Mouse (Mus musculus): ENCODE data around the gene Arhgef39. TPM values are rescaled to one million over a fixed set of nuclear protein-coding genes. Genes with fewer than 3 reads are reported as not detected.

Gene Arhgef39
- polyA plus RNA-seq, 1 experiment from 2014 or later = 33.1 TPM

Other genes starting within 250 kb of the Arhgef39 start
- gene Atp8b5, start 232.5 kb downstream of the Arhgef39 start, polyA plus RNA-seq (2016; fragmentation: Nextera tagmentation; extraction: Ambion mirVana) = 0.22 and 0.46 TPM in 2 replicates
- 45.2 and 47.3 TPM in 2 replicates for gene Rusc2, start 117.7 kb downstream of the Arhgef39 start, polyA plus RNA-seq (2016; fragmentation: Nextera tagmentation; extraction: Ambion mirVana)
- 0.28 and 0.38 TPM in 2 replicates for gene Fam166b, start 70.6 kb downstream of the Arhgef39 start, polyA plus RNA-seq (2016; fragmentation: Nextera tagmentation; extraction: Ambion mirVana)
- gene Tesk1, start 57.8 kb downstream of the Arhgef39 start, polyA plus RNA-seq (2016; fragmentation: Nextera tagmentation; extraction: Ambion mirVana) = 12.7 and 15.0 TPM in 2 replicates
- gene Cd72, start 45.1 kb downstream of the Arhgef39 start, polyA plus RNA-seq (2016; fragmentation: Nextera tagmentation; extraction: Ambion mirVana) = 2.0 and 2.9 TPM in 2 replicates
- not detected in 2 replicates for gene Sit1, start 16.0 kb downstream of the Arhgef39 start, polyA plus RNA-seq (2016; fragmentation: Nextera tagmentation; extraction: Ambion mirVana)
- gene Ccdc107, start 6.8 kb downstream of the Arhgef39 start, polyA plus RNA-seq (2016; fragmentation: Nextera tagmentation; extraction: Ambion mirVana) = 45.0 and 47.9 TPM in 2 replicates
- gene Car9, start 7.3 kb upstream of the Arhgef39 start, polyA plus RNA-seq (2016; fragmentation: Nextera tagmentation; extraction: Ambion mirVana) = 0.52 and 0.61 TPM in 2 replicates
- gene Tpm2, start 24.1 kb upstream of the Arhgef39 start, polyA plus RNA-seq (2016; fragmentation: Nextera tagmentation; extraction: Ambion mirVana) = 46.0 and 61.3 TPM in 2 replicates
- 48.8 and 64.1 TPM in 2 replicates for gene Creb3, start 62.6 kb upstream of the Arhgef39 start, polyA plus RNA-seq (2016; fragmentation: Nextera tagmentation; extraction: Ambion mirVana)
- 64.5 and 64.6 TPM in 2 replicates for gene Tln1, start 63.0 kb upstream of the Arhgef39 start, polyA plus RNA-seq (2016; fragmentation: Nextera tagmentation; extraction: Ambion mirVana)
- 31.8 and 37.2 TPM in 2 replicates for gene Rgp1, start 79.0 kb upstream of the Arhgef39 start, polyA plus RNA-seq (2016; fragmentation: Nextera tagmentation; extraction: Ambion mirVana)
- gene Gba2, start 79.2 kb upstream of the Arhgef39 start, polyA plus RNA-seq (2016; fragmentation: Nextera tagmentation; extraction: Ambion mirVana) = 49.2 and 52.6 TPM in 2 replicates
- 0.51 and 1.8 TPM in 2 replicates for gene Msmp, start 84.8 kb upstream of the Arhgef39 start, polyA plus RNA-seq (2016; fragmentation: Nextera tagmentation; extraction: Ambion mirVana)
- gene Npr2, start 132.2 kb upstream of the Arhgef39 start, polyA plus RNA-seq (2016; fragmentation: Nextera tagmentation; extraction: Ambion mirVana) = 24.9 TPM in 2 replicates
- gene Spag8, start 153.9 kb upstream of the Arhgef39 start, polyA plus RNA-seq (2016; fragmentation: Nextera tagmentation; extraction: Ambion mirVana) = 3.9 TPM in 2 replicates
- gene Hint2, start 156.8 kb upstream of the Arhgef39 start, polyA plus RNA-seq (2016; fragmentation: Nextera tagmentation; extraction: Ambion mirVana) = 70.6 and 71.8 TPM in 2 replicates
- gene Tmem8b, start 169.3 kb upstream of the Arhgef39 start, polyA plus RNA-seq (2016; fragmentation: Nextera tagmentation; extraction: Ambion mirVana) = 11.9 and 14.7 TPM in 2 replicates
- 2.8 and 2.9 TPM in 2 replicates for gene Fam221b, start 169.4 kb upstream of the Arhgef39 start, polyA plus RNA-seq (2016; fragmentation: Nextera tagmentation; extraction: Ambion mirVana)
- gene Olfr70, start 201.1 kb upstream of the Arhgef39 start, polyA plus RNA-seq (2016; fragmentation: Nextera tagmentation; extraction: Ambion mirVana) = not detected in 2 replicates
- not detected in 2 replicates for gene Olfr71, start 210.6 kb upstream of the Arhgef39 start, polyA plus RNA-seq (2016; fragmentation: Nextera tagmentation; extraction: Ambion mirVana)
- 0.11 and 0.16 TPM in 2 replicates for gene Hrct1, start 227.5 kb upstream of the Arhgef39 start, polyA plus RNA-seq (2016; fragmentation: Nextera tagmentation; extraction: Ambion mirVana)
- not detected in 2 replicates for gene Spaar, start 230.3 kb upstream of the Arhgef39 start, polyA plus RNA-seq (2016; fragmentation: Nextera tagmentation; extraction: Ambion mirVana)